Mouse (Mus musculus) lung, adult 2 months (tissue): ENCODE measurements around the gene Serpinb1a.

Source experiments
- CTCF ChIP-seq: fragments of 200-500 bp; IDR thresholded peaks from 2 replicates; pipeline ENCODE4 v1.5.1; 2011; ENCODE audit warnings: mild to moderate bottlenecking, low read length, control low read depth; ENCODE audit not compliant: insufficient read depth
- POLR2A ChIP-seq: fragments of 200-500 bp; IDR thresholded peaks from 2 replicates; pipeline ENCODE4 v1.6.1; 2011; ENCODE audit warnings: low read depth, mild to moderate bottlenecking, control low read depth, low read length, borderline replicate concordance; ENCODE audit errors: extremely low read depth

GRCm38 (mm10) chr13:32827111-32827822, 23.7 kb downstream of the Serpinb1a start:
- TF ChIP-seq POLR2A (no peak), CTCF (peak; percentile 51; the same call in 1 of the 2 replicates)
